Mouse (Mus musculus) retina, postnatal 1 day (tissue): ENCODE measurements around the gene Ddx20.
"Not testable (repeated sequence)": the region's sequence is repeated elsewhere in the genome, so short reads cannot be mapped to it uniquely, and the experiment has no call there.

Experiments used
- DNase-seq: peaks from one replicate; pipeline ENCODE4 v3.0.0-alpha.2; 2012

The Ddx20 gene

GRCm38 (mm10) chr3:105704031-105705008, 16.9 kb upstream of the Ddx20 start, which contains the start of gene Inka2:
TSS of gene Inka2 (plus strand) at chr3:105704599.
- DNase-seq = peak; percentile 96

GRCm38 (mm10) chr3:105703571-105703970, 16.2 kb upstream of the Ddx20 start:
- DNase-seq = no peak

GRCm38 (mm10) chr3:105701399-105701798, 14.0 kb upstream of the Ddx20 start:
- no peak for DNase-seq

GRCm38 (mm10) chr3:105700786-105701185, 13.4 kb upstream of the Ddx20 start:
- DNase-seq = not testable (repeated sequence)

GRCm38 (mm10) chr3:105699241-105699933, 12.0 kb upstream of the Ddx20 start:
- peak; percentile 65 for DNase-seq

GRCm38 (mm10) chr3:105698311-105698710, 10.9 kb upstream of the Ddx20 start:
- no peak for DNase-seq

- no peak for DNase-seq
These were observed 9.7 kb upstream of the Ddx20 start for GRCm38 (mm10) chr3:105697148-105697441.

GRCm38 (mm10) chr3:105696387-105697147, 9.2 kb upstream of the Ddx20 start:
- no peak for DNase-seq

GRCm38 (mm10) chr3:105695476-105696386, 8.4 kb upstream of the Ddx20 start:
- DNase-seq = peak; percentile 89

GRCm38 (mm10) chr3:105693327-105694080, 6.1 kb upstream of the Ddx20 start:
- DNase-seq = no peak

GRCm38 (mm10) chr3:105688536-105688935, 1.2 kb upstream of the Ddx20 start:
- no peak for DNase-seq

- no peak for DNase-seq
These were observed 715 bp downstream of the Ddx20 start for GRCm38 (mm10) chr3:105686394-105687323.

- no peak for DNase-seq
These were observed 7.0 kb downstream of the Ddx20 start for GRCm38 (mm10) chr3:105680346-105680745.

- no peak for DNase-seq
These were observed 11.4 kb downstream of the Ddx20 start for GRCm38 (mm10) chr3:105675932-105676331.

- peak; percentile 90 for DNase-seq
These were observed 12.7 kb downstream of the Ddx20 start for GRCm38 (mm10) chr3:105674595-105675218.

GRCm38 (mm10) chr3:105670801-105671200, 16.6 kb downstream of the Ddx20 start:
- DNase-seq = no peak

GRCm38 (mm10) chr3:105669776-105670175, 17.6 kb downstream of the Ddx20 start:
- no peak for DNase-seq

- no peak for DNase-seq
These were observed 19.2 kb downstream of the Ddx20 start for GRCm38 (mm10) chr3:105668161-105668560.

- no peak for DNase-seq
These were observed 20.3 kb downstream of the Ddx20 start for GRCm38 (mm10) chr3:105666996-105667523.
